Mouse (Mus musculus) midbrain, embryonic 10.5 days (tissue): ENCODE data around the gene Crybg3. TPM values are rescaled to one million over a fixed set of nuclear protein-coding genes. Genes with fewer than 3 reads are reported as not detected.

Source experiments
- DNase-seq: peaks from one replicate; pipeline ENCODE4 v3.0.0-alpha.2; 2017; ENCODE audit warnings: low spot score
- H3K27ac ChIP-seq: fragments of 300-500 bp; sonication (generic); replicated peaks from 2 replicates; pipeline ENCODE4 v1.5.1; 2016; ENCODE audit warnings: mild to moderate bottlenecking
- H3K27me3 ChIP-seq: fragments of 300-500 bp; sonication (generic); 2 replicates; pipeline ENCODE4 v1.6.1; 2016; ENCODE audit warnings: low read depth, mild to moderate bottlenecking; ENCODE audit not compliant: poor library complexity, severe bottlenecking
- H3K36me3 ChIP-seq: fragments of 300-500 bp; sonication (generic); 2 replicates; pipeline ENCODE4 v1.6.1; 2016; ENCODE audit warnings: mild to moderate bottlenecking, moderate library complexity
- H3K4me1 ChIP-seq: fragments of 300-500 bp; sonication (generic); 2 replicates; pipeline ENCODE4 v1.6.1; 2016
- H3K4me3 ChIP-seq: fragments of 300-500 bp; sonication (generic); 2 replicates; pipeline ENCODE4 v1.5.1; 2016; ENCODE audit warnings: mild to moderate bottlenecking, moderate library complexity
- H3K9me3 ChIP-seq: fragments of 300-500 bp; sonication (generic); replicated peaks from 2 replicates; pipeline ENCODE4 v1.6.1; 2016; ENCODE audit warnings: mild to moderate bottlenecking
- WGBS: fragments of 180-500 bp; shearing (Covaris S2); methylation state at CpG from one replicate; pipeline ENCODE4 v1.1.7; 2016; 5-methylcytosine and 5-hydroxymethylcytosine counted together
- polyA plus RNA-seq: library from polyadenylated mRNA; unstranded; fragments of >200 nt; fragmentation: Nextera tagmentation; extraction: Ambion mirVana; gene quantifications from 2 replicates; pipeline ENCODE4 v1.2.1, GENCODE M21; 2016

Gene Crybg3
- polyA plus RNA-seq, 1 experiment from 2014 or later, result 5.2 TPM

DNA sequence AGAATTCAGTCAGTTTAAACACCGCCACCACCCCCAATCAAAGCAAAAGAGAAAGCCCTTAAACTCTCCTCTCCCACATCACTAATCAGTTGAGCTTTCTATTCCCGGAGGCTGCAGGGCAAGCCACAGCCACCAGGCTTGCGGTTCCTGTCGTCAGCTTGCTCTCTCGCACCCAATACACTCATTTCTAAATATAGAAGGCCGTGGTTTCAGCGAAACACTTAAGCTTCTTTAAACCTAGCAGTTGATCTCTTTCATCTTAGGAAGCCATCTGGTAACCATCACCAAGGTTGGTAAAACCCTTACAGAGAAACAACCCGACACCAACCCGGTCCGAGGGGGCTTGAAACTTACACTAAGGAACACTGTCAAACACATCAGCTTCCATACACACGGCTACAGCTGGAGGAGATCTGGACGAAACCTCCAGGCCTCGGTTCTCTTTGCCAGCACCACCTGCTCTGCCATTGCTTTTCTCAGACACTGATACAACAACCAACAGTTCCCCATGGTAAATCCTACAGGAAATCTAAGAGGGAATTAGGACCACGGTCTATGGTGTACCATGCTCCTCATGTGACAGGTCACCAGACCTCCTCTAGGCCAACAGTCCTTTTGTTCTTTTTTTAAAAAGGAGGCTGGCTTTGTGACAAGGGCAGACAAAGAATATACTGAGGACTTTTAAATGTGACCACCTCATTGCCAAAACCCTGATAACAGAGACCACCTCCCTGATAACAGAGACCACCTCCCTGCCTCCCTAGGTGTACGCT is 83.1 kb downstream of the Crybg3 start:
- DNase-seq, result no peak
- Histone ChIP-seq H3K27ac (no peak overlapping the region), H3K4me3 (no peak overlapping the region), H3K36me3 (0 out of 2 replicates have a peak, but pooled peaks cover 3% of the 10 kb centered on the region), H3K4me1 (no peaks in the 10 kb centered on the region), H3K9me3 (no peaks in the 10 kb centered on the region), H3K27me3 (no peaks in the 10 kb centered on the region)
- 84% methylated on average over 15 of the region's 15 CpGs for WGBS

DNA sequence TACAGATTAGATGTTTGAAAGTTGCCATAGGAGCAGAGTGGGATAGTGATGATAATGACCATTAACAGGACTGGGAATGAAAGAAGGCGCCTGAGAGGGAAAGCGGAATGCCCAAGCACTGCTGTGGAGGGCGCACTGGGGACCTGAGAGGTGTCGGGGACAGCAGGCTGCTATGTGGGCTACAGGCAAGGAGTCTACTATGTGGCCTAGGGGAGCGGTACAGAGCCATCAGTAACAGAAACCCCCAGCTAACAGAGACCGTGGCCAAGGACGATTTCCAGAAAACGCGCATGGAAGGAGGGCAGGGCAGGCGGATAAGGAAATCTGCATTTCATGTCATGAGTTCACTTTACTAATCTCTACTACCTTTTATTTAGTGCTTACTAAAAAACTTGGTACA is 83.8 kb downstream of the Crybg3 start:
- no peak for DNase-seq
- Histone ChIP-seq H3K36me3 (0 out of 2 replicates have a peak, but pooled peaks cover 3% of the 10 kb centered on the region), H3K27me3 (no peaks in the 10 kb centered on the region), H3K4me3 (no peak overlapping the region), H3K27ac (no peak overlapping the region), H3K4me1 (no peaks in the 10 kb centered on the region), H3K9me3 (no peaks in the 10 kb centered on the region)
- 95% methylated on average over 10 of the region's 10 CpGs for WGBS

- no peak overlapping the region for H3K4me3 ChIP-seq
- 90% methylated on average over 5 of the region's 5 CpGs for WGBS
- 0 out of 2 replicates have a peak, but pooled peaks cover 3% of the 10 kb centered on the region for H3K36me3 ChIP-seq
- no peak overlapping the region for H3K27ac ChIP-seq
- no peak for DNase-seq
- H3K27me3 ChIP-seq, result no peaks in the 10 kb centered on the region
- H3K4me1 ChIP-seq, result no peaks in the 10 kb centered on the region
- no peaks in the 10 kb centered on the region for H3K9me3 ChIP-seq
Measured at GRCm38 (mm10) chr16:59515169-59515568, 85.6 kb downstream of the Crybg3 start.

GRCm38 (mm10) chr16:59509830-59510229 is 90.9 kb downstream of the Crybg3 start:
- Histone ChIP-seq H3K9me3 (no peaks in the 10 kb centered on the region), H3K36me3 (no peaks in the 10 kb centered on the region), H3K4me1 (no peaks in the 10 kb centered on the region), H3K27me3 (no peaks in the 10 kb centered on the region), H3K27ac (no peak overlapping the region), H3K4me3 (no peak overlapping the region)
- 89% methylated on average over 5 of the region's 5 CpGs for WGBS
- no peak for DNase-seq

DNA sequence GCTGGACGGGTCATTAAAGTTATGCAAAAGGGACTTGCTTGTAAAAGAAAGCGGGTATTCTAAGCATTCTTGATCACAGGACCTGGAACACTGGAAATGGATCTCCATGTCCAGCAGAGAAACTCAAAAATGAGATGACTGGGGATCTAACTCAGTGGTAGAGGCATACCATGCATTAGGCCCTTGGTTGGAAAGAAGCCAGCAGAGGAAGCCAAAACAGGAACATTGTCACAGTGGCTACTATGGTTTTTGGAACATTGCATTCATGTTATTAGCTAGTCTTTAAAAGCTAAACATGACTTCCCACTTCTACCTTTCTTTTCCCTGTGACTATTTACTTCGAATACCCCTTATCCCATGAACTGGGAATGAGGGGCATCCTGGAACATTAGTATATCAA is 101.6 kb downstream of the Crybg3 start:
- 90% methylated on average over 3 of the region's 3 CpGs for WGBS
- DNase-seq, result no peak
- no peak overlapping the region for H3K27ac ChIP-seq
- H3K9me3 ChIP-seq, result no peaks in the 10 kb centered on the region
- no peak overlapping the region for H3K4me3 ChIP-seq
- peaks cover 15% of the 10 kb centered on the region for H3K36me3 ChIP-seq
- no peaks in the 10 kb centered on the region for H3K27me3 ChIP-seq
- no peaks in the 10 kb centered on the region for H3K4me1 ChIP-seq

- DNase-seq, result no peak
- peaks cover 27% of the 10 kb centered on the region for H3K36me3 ChIP-seq
- 93% methylated on average over 1 of the region's 1 CpGs for WGBS
Measured at GRCm38 (mm10) chr16:59497947-59498346, 102.8 kb downstream of the Crybg3 start.

GRCm38 (mm10) chr16:59493199-59493598 is 107.6 kb downstream of the Crybg3 start:
- Histone ChIP-seq H3K4me3 (no peak overlapping the region), H3K9me3 (no peaks in the 10 kb centered on the region), H3K36me3 (peaks cover 67% of the 10 kb centered on the region), H3K27me3 (no peaks in the 10 kb centered on the region), H3K27ac (no peak overlapping the region), H3K4me1 (no peaks in the 10 kb centered on the region)
- WGBS, result 92% methylated on average over 14 of the region's 14 CpGs
- no peak for DNase-seq

More at GRCm38 (mm10) chr16:59497947-59498346, 102.8 kb downstream of the Crybg3 start:
- Histone ChIP-seq H3K9me3 (no peaks in the 10 kb centered on the region), H3K4me1 (no peaks in the 10 kb centered on the region), H3K27ac (no peak overlapping the region), H3K27me3 (no peaks in the 10 kb centered on the region), H3K4me3 (no peak overlapping the region)

- no peaks in the 10 kb centered on the region for H3K27me3 ChIP-seq
- peaks cover 90% of the 10 kb centered on the region for H3K36me3 ChIP-seq
- no peaks in the 10 kb centered on the region for H3K9me3 ChIP-seq
- H3K4me1 ChIP-seq, result no peaks in the 10 kb centered on the region
- no peak overlapping the region for H3K4me3 ChIP-seq
- no peak overlapping the region for H3K27ac ChIP-seq
- 94% methylated on average over 9 of the region's 9 CpGs for WGBS
- DNase-seq, result no peak
Measured at GRCm38 (mm10) chr16:59487975-59488548, 112.7 kb downstream of the Crybg3 start.

DNA sequence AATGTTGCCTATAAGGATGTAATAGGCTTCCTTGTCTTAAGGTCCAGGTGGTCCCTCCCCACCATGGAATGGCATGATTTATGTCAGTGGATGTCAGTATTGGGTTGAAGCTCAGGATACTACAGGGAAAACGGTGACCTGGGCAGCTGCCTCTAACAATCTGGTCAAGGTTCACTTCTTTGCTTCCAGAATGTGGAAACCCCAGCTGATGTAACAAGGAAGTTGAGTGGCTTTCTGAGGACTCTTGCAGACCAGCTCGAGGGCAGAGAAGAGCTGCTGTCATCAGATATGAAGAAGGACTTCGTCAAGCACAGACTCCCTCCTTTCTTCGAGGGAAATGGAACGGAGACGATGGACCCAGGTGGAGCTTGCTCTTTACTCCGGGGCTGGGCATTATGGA is 113.5 kb downstream of the Crybg3 start:
- no peaks in the 10 kb centered on the region for H3K27me3 ChIP-seq
- H3K36me3 ChIP-seq, result peaks cover 90% of the 10 kb centered on the region
- no peaks in the 10 kb centered on the region for H3K9me3 ChIP-seq
- no peak for DNase-seq
- no peak overlapping the region for H3K27ac ChIP-seq
- WGBS, result 92% methylated on average over 7 of the region's 7 CpGs
- H3K4me3 ChIP-seq, result no peak overlapping the region
- H3K4me1 ChIP-seq, result no peaks in the 10 kb centered on the region

GRCm38 (mm10) chr16:59477955-59478354 is 122.8 kb downstream of the Crybg3 start:
- H3K36me3 ChIP-seq, result peaks cover 62% of the 10 kb centered on the region
- H3K4me3 ChIP-seq, result no peak overlapping the region
- WGBS, result 90% methylated on average over 3 of the region's 3 CpGs

GRCm38 (mm10) chr16:59474788-59475187 is 126.0 kb downstream of the Crybg3 start:
- 23% methylated on average over 1 of the region's 1 CpGs for WGBS
- no peaks in the 10 kb centered on the region for H3K27me3 ChIP-seq
- H3K9me3 ChIP-seq, result no peaks in the 10 kb centered on the region

More at GRCm38 (mm10) chr16:59477955-59478354, 122.8 kb downstream of the Crybg3 start:
- no peaks in the 10 kb centered on the region for H3K9me3 ChIP-seq
- H3K4me1 ChIP-seq, result peaks cover under 1% of the 10 kb centered on the region; the same call in 1 of the 2 replicates
- no peak for DNase-seq
- H3K27ac ChIP-seq, result no peak overlapping the region
- no peaks in the 10 kb centered on the region for H3K27me3 ChIP-seq

DNA sequence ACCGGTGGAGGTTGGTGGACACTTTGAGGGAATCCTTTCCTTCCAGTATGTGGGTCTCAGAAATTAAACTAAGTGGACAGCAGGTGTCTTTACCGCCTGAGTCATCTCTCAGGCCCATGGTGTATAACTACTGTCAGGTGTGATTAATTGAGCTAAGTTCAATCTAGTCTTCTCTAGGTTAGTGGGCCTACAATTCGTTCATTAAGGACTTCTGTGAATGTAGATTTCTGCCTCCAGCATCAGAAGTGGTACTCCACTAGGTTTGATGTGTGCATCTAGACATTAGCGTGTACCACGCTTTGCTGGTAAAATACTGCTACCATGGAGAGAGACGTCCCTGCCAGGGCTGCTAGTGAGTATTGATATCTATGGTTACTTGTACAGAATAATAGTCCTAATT is 128.2 kb downstream of the Crybg3 start:
- WGBS, result 59% methylated on average over 6 of the region's 6 CpGs
- Histone ChIP-seq H3K36me3 (peaks cover 21% of the 10 kb centered on the region), H3K4me3 (peak overlapping the region; percentile 73), H3K27ac (no peak overlapping the region), H3K4me1 (peaks cover 12% of the 10 kb centered on the region), H3K9me3 (no peaks in the 10 kb centered on the region), H3K27me3 (no peaks in the 10 kb centered on the region)
- no peak for DNase-seq

More at GRCm38 (mm10) chr16:59474788-59475187, 126.0 kb downstream of the Crybg3 start:
- no peak overlapping the region for H3K4me3 ChIP-seq
- peaks cover 12% of the 10 kb centered on the region for H3K4me1 ChIP-seq
- H3K27ac ChIP-seq, result no peak overlapping the region
- peak; percentile 48 for DNase-seq
- H3K36me3 ChIP-seq, result peaks cover 39% of the 10 kb centered on the region

DNA sequence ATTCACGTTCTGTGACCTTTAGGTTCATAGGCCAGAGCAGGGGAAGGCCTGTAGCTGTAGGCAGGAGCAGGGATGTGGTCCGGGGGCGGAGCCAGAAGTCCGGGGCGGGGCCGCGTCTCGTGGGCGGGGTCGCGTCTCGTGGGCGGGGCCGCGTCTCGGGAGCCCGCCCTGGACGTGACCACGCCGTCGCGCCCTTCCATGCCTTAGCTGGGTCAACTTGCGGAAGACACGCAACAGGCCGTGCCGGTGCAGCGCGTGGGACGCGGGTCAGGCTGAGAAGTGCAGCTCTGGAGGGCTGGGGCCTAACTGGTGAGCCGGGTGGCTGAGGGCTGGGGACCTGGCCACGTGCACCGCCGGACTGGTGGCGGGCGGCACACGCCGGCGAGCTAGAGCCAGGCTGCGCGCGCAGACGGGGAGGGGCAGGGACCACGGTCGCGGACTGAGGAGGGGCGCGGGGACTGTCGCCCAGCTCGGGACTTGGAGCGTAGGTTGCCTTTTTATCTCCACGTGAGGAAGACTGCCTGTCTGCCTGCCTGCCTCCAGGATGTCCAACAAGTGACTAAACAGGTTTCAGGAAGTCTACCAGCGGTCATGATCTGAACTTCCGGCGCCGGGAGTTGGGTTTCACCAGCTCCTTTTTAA is 129.0 kb downstream of the Crybg3 start, which contains the start of gene Riox2:
Riox2 (plus strand) TSS at position 139 of the 642 bp plus-strand sequence.
- no peaks in the 10 kb centered on the region for H3K27me3 ChIP-seq
- no peaks in the 10 kb centered on the region for H3K9me3 ChIP-seq
- 1% methylated on average over 56 of the region's 56 CpGs for WGBS
- DNase-seq, result peak; percentile 88
- H3K27ac ChIP-seq, result peak within 1 kb of the TSS; percentile 91
- peak within 1 kb of the TSS; percentile 73 for H3K4me3 ChIP-seq
- peaks cover 15% of the 10 kb centered on the region for H3K36me3 ChIP-seq
- peaks cover 12% of the 10 kb centered on the region for H3K4me1 ChIP-seq
